ENCODE assay signal across 8 mouse cellular contexts in the genomic region with DNA sequence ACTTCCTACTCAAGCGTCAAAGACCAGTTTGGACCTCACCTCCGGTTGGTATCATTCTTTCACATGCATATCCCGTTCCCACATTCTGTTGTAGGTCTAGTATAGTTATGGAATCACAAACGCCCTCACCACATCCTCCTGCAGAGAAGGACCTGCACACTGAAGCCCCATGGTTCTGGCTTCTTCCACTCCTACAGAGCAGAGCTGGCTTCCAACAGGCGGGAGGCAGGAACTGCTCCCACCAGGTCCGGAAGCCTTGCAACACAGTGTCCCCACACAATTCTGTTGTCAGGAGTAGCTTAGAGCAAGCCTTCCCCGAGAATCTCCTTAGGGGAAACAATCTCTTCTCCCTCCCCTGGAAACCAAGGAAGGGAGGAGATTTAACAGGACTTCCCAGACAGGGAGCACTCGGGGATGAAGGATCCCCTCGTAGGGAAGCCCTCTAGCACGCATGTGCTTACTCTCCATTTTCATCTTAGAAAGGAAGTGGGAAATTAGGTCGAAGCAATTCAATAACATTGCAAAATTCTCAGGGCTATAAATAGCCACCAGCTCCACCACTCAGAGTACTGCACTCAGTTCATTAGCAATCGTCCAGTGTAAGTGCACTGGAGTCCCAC. TPM values are rescaled to one million over a fixed set of nuclear protein-coding genes. Genes with fewer than 3 reads are reported as not detected.
DNase-seq lines count a peak whose midpoint lies in the region; ATAC-seq and TF ChIP-seq lines count a peak whose summit lies in the region.

No protein-coding gene starts in this region.

- DNase-seq in gastrocnemius, postnatal 14 days, result peak; percentile 37
- DNase-seq in gastrocnemius, postnatal 4 days (ENCODE audit: low spot score in 2 of 2), result no peak
- DNase-seq in adipocyte (ENCODE audit: low spot score), result peak; percentile 57
- DNase-seq in fibroblast of lung, adult 2 months (ENCODE audit: low read depth), result peak; percentile 50
- peak; percentile 37 for DNase-seq in hindbrain, postnatal 0 days (ENCODE audit: low spot score)
- peak; percentile 72 for DNase-seq in lung, postnatal 10 days
- DNase-seq in ovary, adult 18-20 months (ENCODE audit: low spot score), result no peak
- no peak for DNase-seq in layer of hippocampus, postnatal 10 days (ENCODE audit: low spot score in 2 of 2)

- H3K9ac ChIP-seq in hindbrain, postnatal 0 days (replicated peaks; ENCODE audit: low read length), result no peak overlapping the region

- H3K27ac ChIP-seq in hindbrain, postnatal 0 days, result peak overlapping the region; percentile 69

- no peak for ATAC-seq in hindbrain, postnatal 0 days

- H3K4me1 ChIP-seq in hindbrain, postnatal 0 days (ENCODE audit: insufficient read depth, low read length), result peaks cover 62% of the 10 kb centered on the region

- peak overlapping the region; percentile 13 for H3K4me2 ChIP-seq in hindbrain, postnatal 0 days (ENCODE audit: low read depth, low read length)

- no peak for TF ChIP-seq CTCF in hindbrain, postnatal 0 days (IDR thresholded peaks at IDR 0.05; ENCODE audit: low read depth)

- no peaks in the 10 kb centered on the region for H3K9me3 ChIP-seq in hindbrain, postnatal 0 days (ENCODE audit: low read length)

- intact Hi-C loops in gastrocnemius, postnatal 14 days (cut with DNase I; ENCODE audit: low total_unique reads), result no loop called here

- WGBS in hindbrain, postnatal 0 days, result 48% methylated on average over 12 of the region's 12 CpGs

- H3K27me3 ChIP-seq in hindbrain, postnatal 0 days (ENCODE audit: insufficient read depth, low read length), result no peaks in the 10 kb centered on the region

- H3K36me3 ChIP-seq in hindbrain, postnatal 0 days (ENCODE audit: insufficient read depth, low read length), result peaks cover under 1% of the 10 kb centered on the region; the same call in 1 of the 2 replicates

- no peak overlapping the region for H3K4me3 ChIP-seq in hindbrain, postnatal 0 days (ENCODE audit: low read length)

RNA-seq across cellular contexts. Expression of a gene that starts 5.6 kb away (rescaled TPM):
- 10 to 100 TPM; 16.7 to 19.6 TPM for total RNA-seq in gastrocnemius, postnatal 14 days (2021)
- 10 to 100 TPM; 27.1 to 36.9 TPM for total RNA-seq in gastrocnemius, postnatal 4 days (2021)
- total RNA-seq in hindbrain, postnatal 0 days (2014; rRNA removed), result 99.4 and 105 TPM in 2 replicates
- 68.9 and 71.8 TPM in 2 replicates for polyA plus RNA-seq in hindbrain, postnatal 0 days (2015; fragmentation: Nextera tagmentation; extraction: Ambion mirVana)
- 100 to 1,000 TPM; 102 to 105 TPM for total RNA-seq in layer of hippocampus, postnatal 10 days (2021)

RNA-seq across cellular contexts. Expression of a gene that starts 33.0 kb away (rescaled TPM):
- total RNA-seq in gastrocnemius, postnatal 14 days (2021), result 10 to 100 TPM; 16.4 to 16.8 TPM
- 10 to 100 TPM; 20.8 to 23.4 TPM for total RNA-seq in gastrocnemius, postnatal 4 days (2021)
- 97.1 and 120 TPM in 2 replicates for total RNA-seq in hindbrain, postnatal 0 days (2014; rRNA removed)
- polyA plus RNA-seq in hindbrain, postnatal 0 days (2015; fragmentation: Nextera tagmentation; extraction: Ambion mirVana), result 65.7 and 68.1 TPM in 2 replicates
- total RNA-seq in layer of hippocampus, postnatal 10 days (2021), result 10 to 100 TPM; 49.8 to 53.9 TPM

RNA-seq across cellular contexts. Expression of a gene that starts 47.9 kb away (rescaled TPM):
- under 1 TPM in 1 of 2 experiments, not detected in 1; 0.08 TPM for total RNA-seq in gastrocnemius, postnatal 14 days (2021)
- under 1 TPM in 1 of 2 experiments, not detected in 1; 0.29 TPM for total RNA-seq in gastrocnemius, postnatal 4 days (2021)
- total RNA-seq in hindbrain, postnatal 0 days (2014; rRNA removed), result 0.47 and 3.8 TPM in 2 replicates
- 2.2 and 2.3 TPM in 2 replicates for polyA plus RNA-seq in hindbrain, postnatal 0 days (2015; fragmentation: Nextera tagmentation; extraction: Ambion mirVana)
- total RNA-seq in layer of hippocampus, postnatal 10 days (2021), result under 1 TPM; 0.85 to 0.94 TPM

Comparison
In these comparisons a context has a peak if more than half of its experiments do, and no peak if none do; other contexts are left out.
1. DNase-seq: peak in gastrocnemius, postnatal 14 days (single experiment), adipocyte (single experiment), fibroblast of lung, adult 2 months (single experiment), hindbrain, postnatal 0 days (single experiment) and lung, postnatal 10 days (single experiment); none in gastrocnemius, postnatal 4 days (0 of 2), ovary, adult 18-20 months (single experiment) and layer of hippocampus, postnatal 10 days (0 of 2).